Mouse (Mus musculus): ENCODE data around the gene St6galnac3.

The St6galnac3 gene

DNA sequence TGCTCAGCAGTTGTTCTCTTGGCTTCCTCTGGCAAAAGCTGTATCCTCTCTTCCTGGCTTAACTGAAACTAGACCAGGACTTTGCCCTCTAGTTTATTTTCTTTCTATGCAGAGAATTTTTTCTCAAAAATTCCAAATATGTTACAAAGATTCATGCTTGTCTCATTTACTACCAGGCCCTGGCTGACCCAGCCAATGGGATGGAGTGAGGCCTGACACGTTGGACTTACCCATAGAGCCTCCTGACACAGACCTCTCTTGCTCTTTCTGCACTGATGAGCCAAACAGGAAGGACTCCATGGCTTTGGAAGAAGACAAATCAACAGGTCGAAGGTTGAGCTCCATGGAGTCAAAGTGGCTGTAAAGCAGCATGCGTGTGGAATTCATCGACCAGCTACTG is 526.5 kb downstream of the St6galnac3 start:
- peak; percentile 56 for DNase-seq

DNA sequence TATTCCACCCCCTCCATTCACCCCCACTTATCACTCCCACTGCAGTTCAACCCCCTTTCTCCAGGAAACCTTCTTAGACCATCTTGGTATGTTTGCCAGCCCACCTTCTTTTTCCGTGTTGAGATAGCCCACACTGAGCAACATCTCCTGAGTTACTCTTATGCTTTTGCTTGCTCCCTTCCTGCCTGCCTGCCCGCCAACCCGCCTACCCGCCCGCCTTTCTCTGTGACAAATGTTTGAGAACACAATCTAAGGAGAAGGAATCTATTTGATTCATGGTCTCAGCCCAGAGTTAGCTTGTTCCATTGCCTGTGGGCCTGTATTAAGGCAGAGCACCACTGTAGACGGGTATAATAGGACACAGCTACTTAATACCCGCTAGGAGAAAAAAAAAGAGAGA is 531.9 kb downstream of the St6galnac3 start:
- no peak for DNase-seq

DNA sequence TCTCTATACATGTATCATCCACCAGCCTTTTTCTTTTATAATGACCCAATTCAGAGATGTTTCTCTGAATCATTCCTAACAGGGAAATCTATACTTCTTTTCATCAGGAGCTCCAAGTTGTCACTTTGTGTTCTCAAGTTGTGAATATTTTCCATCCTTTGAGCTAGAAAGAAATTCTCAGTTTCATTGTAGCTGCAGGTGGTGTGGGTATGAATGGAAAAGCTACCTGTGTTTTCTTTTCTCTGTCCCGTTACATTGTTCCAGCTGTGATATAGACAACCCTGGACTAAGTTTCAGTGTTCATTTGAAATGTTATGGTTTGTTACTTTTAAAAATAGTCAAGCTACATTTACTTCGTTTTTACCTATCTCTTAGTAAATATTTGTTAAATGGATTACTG is 534.2 kb downstream of the St6galnac3 start:
- DNase-seq = no peak

GRCm38 (mm10) chr3:153189685-153190467 is 535.1 kb downstream of the St6galnac3 start:
- no peak for DNase-seq

GRCm38 (mm10) chr3:153188224-153188623 is 536.8 kb downstream of the St6galnac3 start:
- DNase-seq = no peak

GRCm38 (mm10) chr3:153185117-153185516 is 539.9 kb downstream of the St6galnac3 start:
- no peak for DNase-seq

DNA sequence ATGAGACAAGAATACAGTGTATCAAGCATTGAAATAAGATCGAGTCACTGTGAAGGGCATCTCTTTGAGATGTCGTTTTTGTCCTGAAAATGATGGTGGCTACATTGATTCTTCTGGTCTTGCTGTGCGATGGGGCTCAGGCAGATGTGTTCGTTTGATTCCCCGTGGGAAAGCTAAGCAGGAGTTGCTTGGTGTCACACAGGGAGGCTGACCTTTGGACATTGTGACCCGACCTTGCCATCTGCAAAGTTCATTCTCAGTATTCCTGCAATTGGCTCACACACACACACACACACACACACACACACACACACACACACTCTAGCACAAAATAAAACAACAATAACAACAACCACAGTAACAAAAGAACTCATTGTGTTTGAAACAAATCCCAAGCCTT is 543.7 kb downstream of the St6galnac3 start:
- no peak for DNase-seq

DNA sequence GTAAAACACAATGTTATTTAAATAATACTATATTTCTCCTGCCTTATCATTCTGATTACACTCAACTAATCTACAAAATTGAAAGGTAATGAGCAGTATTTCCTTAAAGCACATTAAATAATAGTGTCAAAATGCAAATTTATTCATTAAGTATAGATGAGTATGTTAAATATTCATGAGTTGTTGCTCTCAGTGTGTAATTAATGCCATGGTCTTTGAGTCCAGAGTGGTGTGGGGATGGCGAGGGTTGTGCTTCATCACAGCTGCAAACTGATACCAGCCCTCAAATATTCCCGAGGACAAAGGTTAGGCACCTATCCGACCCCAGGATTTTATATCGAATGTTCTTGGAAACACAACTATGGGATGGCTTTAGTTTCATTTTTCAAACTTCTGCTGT is 548.2 kb downstream of the St6galnac3 start:
- DNase-seq = no peak

DNA sequence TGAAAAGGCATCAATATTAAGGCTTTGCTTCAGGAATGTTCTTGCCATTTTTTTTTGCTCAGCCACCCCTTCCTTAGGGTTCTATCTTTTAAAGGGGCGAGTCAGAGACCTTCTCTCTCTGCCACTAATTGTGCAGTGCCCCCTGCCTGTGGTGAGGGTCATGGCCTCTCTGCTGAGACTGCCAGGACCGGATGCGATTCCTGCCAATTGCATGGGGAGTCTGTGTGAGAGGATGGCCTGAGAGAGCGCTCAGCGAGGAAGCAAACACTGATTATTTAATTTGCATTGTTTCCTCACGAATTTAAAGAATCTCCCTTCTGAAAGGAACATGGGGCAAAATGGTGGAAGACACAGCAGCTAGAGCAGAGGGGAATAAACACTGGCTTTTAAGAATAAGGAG is 548.6 kb downstream of the St6galnac3 start:
- DNase-seq = no peak

DNA sequence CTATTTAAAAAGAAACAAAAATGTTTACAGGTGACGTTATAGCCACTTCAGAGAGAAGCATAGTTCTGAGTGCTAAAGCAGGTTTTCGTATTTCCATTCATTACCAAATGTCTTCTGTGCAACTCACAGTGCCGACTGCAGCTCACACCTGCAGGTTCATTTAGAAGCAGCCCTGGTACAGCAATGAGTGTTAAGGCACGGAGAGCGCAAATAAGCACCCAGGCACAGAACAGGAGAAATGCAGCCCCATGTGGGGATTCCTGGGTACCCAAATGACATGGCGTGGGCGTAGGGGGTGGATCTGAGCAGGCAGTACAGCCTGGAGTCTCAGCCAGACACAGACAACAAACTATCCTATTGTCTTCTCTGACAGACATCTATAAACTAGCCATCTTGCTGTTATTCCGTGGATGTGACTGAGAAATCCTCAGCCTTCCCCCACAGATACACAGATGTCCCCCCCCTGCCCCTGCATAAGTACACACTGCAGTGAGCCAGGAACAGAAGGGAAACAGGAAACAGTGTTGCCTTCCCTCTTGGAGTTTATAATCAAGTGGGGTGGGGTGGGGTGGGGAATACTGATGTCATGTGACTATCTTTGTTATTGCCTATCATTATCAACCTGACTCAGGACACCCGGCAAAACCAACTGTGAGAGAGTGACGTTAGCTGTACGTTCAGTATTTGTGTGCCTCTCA is 550.5 kb downstream of the St6galnac3 start:
- DNase-seq = no peak

DNA sequence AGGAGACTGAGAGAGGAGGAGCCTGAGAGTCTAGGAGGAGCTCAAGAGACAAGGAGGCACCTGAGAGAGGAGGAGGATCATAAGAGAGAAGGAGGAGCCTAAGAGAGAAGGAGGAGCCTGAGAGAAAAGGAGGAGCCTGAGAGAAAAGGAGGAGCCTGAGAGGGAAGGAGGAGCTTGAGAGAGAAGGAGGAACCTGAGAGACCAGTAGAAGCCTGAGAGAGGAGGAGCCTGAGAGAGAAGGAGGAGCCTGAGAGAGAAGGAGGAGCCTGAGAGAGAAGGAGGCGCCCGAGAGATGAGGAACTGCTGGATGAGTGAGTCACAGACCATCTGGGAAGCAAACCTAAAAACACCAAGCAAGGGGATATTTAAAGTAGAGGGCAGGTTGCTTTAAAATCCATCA is 551.4 kb downstream of the St6galnac3 start:
- DNase-seq = no peak

GRCm38 (mm10) chr3:153170146-153170545 is 554.8 kb downstream of the St6galnac3 start:
- DNase-seq = no peak

- no peak for DNase-seq
Measured at GRCm38 (mm10) chr3:153169744-153170143, 555.2 kb downstream of the St6galnac3 start.

DNA sequence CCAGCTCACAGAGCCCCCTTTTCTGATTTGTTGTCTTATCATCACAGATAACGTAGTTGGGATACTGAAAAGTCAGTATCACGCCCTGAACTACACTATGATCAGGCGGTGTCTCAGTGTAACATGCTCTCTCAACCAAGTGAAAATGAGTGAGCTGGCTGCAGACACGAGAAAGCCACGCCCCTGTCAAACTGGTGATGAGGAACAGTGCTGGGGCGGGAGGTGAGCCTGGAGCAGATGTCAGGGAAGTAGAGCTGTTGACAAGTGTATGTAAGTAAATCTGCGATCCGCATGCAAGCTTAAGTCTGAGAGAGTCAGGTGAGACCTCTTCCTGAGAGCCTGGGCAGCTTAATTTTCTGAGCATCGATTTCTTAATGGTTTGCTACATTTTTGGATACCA is 563.3 kb downstream of the St6galnac3 start:
- DNase-seq = no peak

- DNase-seq = no peak
Measured at GRCm38 (mm10) chr3:153160683-153161082, 564.3 kb downstream of the St6galnac3 start.

DNA sequence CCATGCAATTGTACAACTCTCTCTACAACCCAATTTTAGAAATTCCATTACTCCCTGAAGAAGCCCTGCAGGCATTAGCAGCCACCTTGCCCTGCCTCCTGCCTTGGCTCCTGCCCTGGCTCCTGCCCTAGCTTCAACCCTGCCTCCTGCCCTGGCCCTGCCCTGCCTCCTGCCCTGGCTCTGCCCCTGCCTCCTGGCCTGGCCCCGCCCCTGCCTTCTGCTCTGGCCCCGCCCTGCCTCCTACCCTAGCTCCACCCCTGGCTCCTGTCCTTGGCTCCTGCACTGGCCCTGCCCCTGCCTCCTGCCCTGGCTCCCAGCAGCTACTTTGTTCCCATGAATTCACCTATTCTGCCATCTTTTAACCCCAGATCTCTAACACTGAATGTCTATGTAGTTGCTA is 576.1 kb downstream of the St6galnac3 start:
- peak; percentile 57 for DNase-seq

Data from kidney, adult 11 months (tissue).